Mouse (Mus musculus) hindbrain, embryonic 14.5 days (tissue): ENCODE data around the gene 4930438A08Rik. TPM values are rescaled to one million over a fixed set of nuclear protein-coding genes. Genes with fewer than 3 reads are reported as not detected.
A peak's percentile ranks its signal among the peaks of the same experiment; 100 is the strongest.

Experiments
- ATAC-seq: fragments of 200-750 bp; cut with Nextera tagmentation; 2 replicates; pipeline ENCODE4 v1.8.0; 2017; ENCODE audit warnings: moderate number of reproducible peaks, mild to moderate bottlenecking, moderate TSS enrichment, moderate library complexity; ENCODE audit not compliant: low FRiP score
- DNase-seq: peaks from one replicate; pipeline ENCODE4 v3.0.0-alpha.2; 2015; ENCODE audit warnings: low spot score
- H3K27ac ChIP-seq: fragments of 300-500 bp; sonication (generic); 2 replicates; pipeline ENCODE4 v1.5.1; 2014; ENCODE audit warnings: mild to moderate bottlenecking, moderate library complexity
- H3K27me3 ChIP-seq: fragments of 300-500 bp; sonication (generic); 2 replicates; pipeline ENCODE4 v1.6.1; 2014; ENCODE audit warnings: mild to moderate bottlenecking, low read length, mixed read lengths; ENCODE audit not compliant: control insufficient read depth, insufficient read depth
- H3K36me3 ChIP-seq: fragments of 300-500 bp; sonication (generic); replicated peaks from 2 replicates; pipeline ENCODE4 v1.6.1; 2014; ENCODE audit not compliant: control insufficient read depth, insufficient read depth
- H3K4me1 ChIP-seq: fragments of 300-500 bp; sonication (generic); replicated peaks from 2 replicates; pipeline ENCODE4 v1.6.1; 2014; ENCODE audit warnings: antibody characterized with exemption, low read length, mixed read lengths; ENCODE audit not compliant: control insufficient read depth, insufficient read depth
- H3K4me2 ChIP-seq: fragments of 300-500 bp; sonication (generic); replicated peaks from 2 replicates; pipeline ENCODE4 v1.6.1; 2014; ENCODE audit warnings: mild to moderate bottlenecking, moderate library complexity
- H3K4me3 ChIP-seq: fragments of 300-500 bp; sonication (generic); replicated peaks from 2 replicates; pipeline ENCODE4 v1.5.1; 2014; ENCODE audit warnings: mild to moderate bottlenecking, low read length
- H3K9ac ChIP-seq: fragments of 300-500 bp; sonication (generic); 2 replicates; pipeline ENCODE4 v1.6.1; 2014
- H3K9me3 ChIP-seq: fragments of 300-500 bp; sonication (generic); 2 replicates; pipeline ENCODE4 v1.6.1; 2016; ENCODE audit warnings: low read length; ENCODE audit not compliant: control insufficient read depth
- WGBS: fragments of 180-500 bp; shearing (Covaris S2); extraction: QIAGEN DNeasy Blood & Tissue Kit; methylation state at CpG from one replicate; pipeline ENCODE4 v1.1.7; 2014; 5-methylcytosine and 5-hydroxymethylcytosine counted together
- polyA plus RNA-seq: library from polyadenylated mRNA; unstranded; fragments of >200 nt; fragmentation: Nextera tagmentation; extraction: Ambion mirVana; gene quantifications from 2 replicates; pipeline ENCODE4 v1.2.1, GENCODE M21; 2014

4930438A08Rik gene
- polyA plus RNA-seq, 1 experiment from 2014 or later: not detected

GRCm38 (mm10) chr11:58308661-58309060 is 34.1 kb downstream of the 4930438A08Rik start:
- Histone ChIP-seq H3K27ac (no peak overlapping the region), H3K4me2 (no peak overlapping the region), H3K27me3 (no peaks in the 10 kb centered on the region), H3K9ac (no peak overlapping the region), H3K9me3 (no peaks in the 10 kb centered on the region), H3K4me1 (peaks cover 13% of the 10 kb centered on the region), H3K4me3 (no peak overlapping the region), H3K36me3 (peaks cover 16% of the 10 kb centered on the region; the same call in 1 of the 2 replicates)
- WGBS: 93% methylated on average over 9 of the region's 9 CpGs
- DNase-seq (no peak), ATAC-seq (no peak)

GRCm38 (mm10) chr11:58314069-58314468 is 39.5 kb downstream of the 4930438A08Rik start:
- no peak for DNase-seq
- H3K36me3 ChIP-seq: peaks cover 49% of the 10 kb centered on the region
- H3K9ac ChIP-seq: no peak overlapping the region
- no peak overlapping the region for H3K27ac ChIP-seq
- WGBS: 66% methylated on average over 6 of the region's 6 CpGs
- no peaks in the 10 kb centered on the region for H3K27me3 ChIP-seq
- H3K4me3 ChIP-seq: no peak overlapping the region
- H3K4me2 ChIP-seq: no peak overlapping the region
- H3K9me3 ChIP-seq: no peaks in the 10 kb centered on the region
- no peaks in the 10 kb centered on the region for H3K4me1 ChIP-seq
- no peak for ATAC-seq

- Histone ChIP-seq H3K4me1 (no peaks in the 10 kb centered on the region), H3K36me3 (peaks cover 52% of the 10 kb centered on the region), H3K27me3 (no peaks in the 10 kb centered on the region), H3K4me3 (no peak overlapping the region), H3K4me2 (no peak overlapping the region), H3K9ac (no peak overlapping the region), H3K27ac (no peak overlapping the region), H3K9me3 (no peaks in the 10 kb centered on the region)
- no peak for ATAC-seq
- DNase-seq: no peak
- WGBS: 90% methylated on average over 5 of the region's 5 CpGs
Observed at GRCm38 (mm10) chr11:58315536-58316168, 41.1 kb downstream of the 4930438A08Rik start.

GRCm38 (mm10) chr11:58316344-58316743 is 41.7 kb downstream of the 4930438A08Rik start:
- ATAC-seq (0 out of 2 replicates have a peak, but pooled peaks have one; percentile 26), DNase-seq (no peak)
- Histone ChIP-seq H3K9ac (no peak overlapping the region), H3K36me3 (peaks cover 52% of the 10 kb centered on the region), H3K27me3 (no peaks in the 10 kb centered on the region), H3K27ac (no peak overlapping the region), H3K9me3 (no peaks in the 10 kb centered on the region), H3K4me3 (no peak overlapping the region), H3K4me2 (no peak overlapping the region), H3K4me1 (no peaks in the 10 kb centered on the region)
- 85% methylated on average over 17 of the region's 17 CpGs for WGBS

GRCm38 (mm10) chr11:58316768-58317390 is 42.3 kb downstream of the 4930438A08Rik start:
- no peak overlapping the region for H3K4me3 ChIP-seq
- H3K4me2 ChIP-seq: no peak overlapping the region
- no peak overlapping the region for H3K27ac ChIP-seq
- H3K36me3 ChIP-seq: peaks cover 46% of the 10 kb centered on the region
- WGBS: 77% methylated on average over 24 of the region's 28 CpGs
- ATAC-seq (no peak), DNase-seq (no peak)
- H3K9ac ChIP-seq: no peak overlapping the region
- no peaks in the 10 kb centered on the region for H3K9me3 ChIP-seq
- no peaks in the 10 kb centered on the region for H3K27me3 ChIP-seq
- peaks cover 3% of the 10 kb centered on the region for H3K4me1 ChIP-seq

GRCm38 (mm10) chr11:58322824-58323569 is 48.4 kb downstream of the 4930438A08Rik start:
- peak overlapping the region; percentile 90 for H3K4me2 ChIP-seq
- ATAC-seq (peak; percentile 99), DNase-seq (peak; percentile 94)
- H3K27me3 ChIP-seq: no peaks in the 10 kb centered on the region
- peak overlapping the region; percentile 68 for H3K9ac ChIP-seq
- H3K4me3 ChIP-seq: peak overlapping the region; percentile 50
- H3K9me3 ChIP-seq: peaks cover 3% of the 10 kb centered on the region; the same call in 1 of the 2 replicates
- peaks cover 16% of the 10 kb centered on the region for H3K4me1 ChIP-seq
- peak overlapping the region; percentile 92 for H3K27ac ChIP-seq
- WGBS: under 1% methylated on average over 57 of the region's 63 CpGs
- H3K36me3 ChIP-seq: peaks cover 34% of the 10 kb centered on the region

GRCm38 (mm10) chr11:58323570-58324340 is 49.2 kb downstream of the 4930438A08Rik start:
- ATAC-seq: no peak; the same call in 1 of the 2 replicates
- WGBS: 11% methylated on average over 24 of the region's 24 CpGs

GRCm38 (mm10) chr11:58324614-58325229 is 50.1 kb downstream of the 4930438A08Rik start:
- peaks cover 3% of the 10 kb centered on the region; the same call in 1 of the 2 replicates for H3K9me3 ChIP-seq
- DNase-seq (no peak), ATAC-seq (no peak)
- peaks cover 17% of the 10 kb centered on the region for H3K36me3 ChIP-seq
- H3K27me3 ChIP-seq: no peaks in the 10 kb centered on the region
- no peak overlapping the region for H3K4me2 ChIP-seq
- no peak overlapping the region for H3K9ac ChIP-seq
- WGBS: 89% methylated on average over 3 of the region's 3 CpGs
- no peak overlapping the region for H3K27ac ChIP-seq
- no peak overlapping the region for H3K4me3 ChIP-seq
- H3K4me1 ChIP-seq: peaks cover 27% of the 10 kb centered on the region

More at GRCm38 (mm10) chr11:58323570-58324340, 49.2 kb downstream of the 4930438A08Rik start:
- H3K4me1 ChIP-seq: peaks cover 19% of the 10 kb centered on the region
- H3K9me3 ChIP-seq: peaks cover 3% of the 10 kb centered on the region; the same call in 1 of the 2 replicates
- peak; percentile 47 for DNase-seq
- peak overlapping the region; percentile 68 for H3K9ac ChIP-seq
- peaks cover 26% of the 10 kb centered on the region for H3K36me3 ChIP-seq
- H3K27me3 ChIP-seq: no peaks in the 10 kb centered on the region
- peak overlapping the region; percentile 90 for H3K4me2 ChIP-seq
- H3K4me3 ChIP-seq: peak overlapping the region; percentile 50
- H3K27ac ChIP-seq: peak overlapping the region; percentile 92
